Mouse (Mus musculus) spleen, postnatal 4 days (tissue): ENCODE data around the gene Ptrhd1.
A peak's percentile ranks its signal among the peaks of the same experiment; 100 is the strongest.

Experiments used
- DNase-seq, 2 experiments: peaks; one replicate each; pipeline ENCODE4 v3.0.0; 2022; ENCODE audit warnings: low spot score in 2 of 2

Gene Ptrhd1

DNA sequence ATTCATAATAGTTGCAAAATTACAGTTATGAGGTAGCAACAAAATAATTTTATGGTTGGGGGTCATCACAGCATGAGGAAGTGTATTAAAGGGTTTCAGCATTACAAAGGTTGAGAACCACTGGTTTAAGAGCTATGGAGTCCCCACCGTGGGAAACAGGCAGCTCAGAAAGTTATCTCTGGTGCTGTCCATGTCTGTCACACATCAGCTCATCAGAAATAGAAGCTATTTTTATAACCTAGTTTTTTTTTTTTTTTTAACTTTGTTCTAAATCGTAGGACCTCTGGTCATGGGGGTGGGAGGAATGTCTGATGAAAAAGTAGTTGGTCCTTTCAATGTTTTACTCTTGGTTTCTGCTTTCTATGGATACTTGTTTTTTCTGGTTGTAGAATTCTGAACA is 10.0 kb downstream of the Ptrhd1 start:
- DNase-seq = no peak

- DNase-seq = no peak
Measured at GRCm38 (mm10) chr12:4245742-4246141, 11.9 kb downstream of the Ptrhd1 start.

GRCm38 (mm10) chr12:4249786-4250185 is 16.0 kb downstream of the Ptrhd1 start:
- no peak for DNase-seq

DNA sequence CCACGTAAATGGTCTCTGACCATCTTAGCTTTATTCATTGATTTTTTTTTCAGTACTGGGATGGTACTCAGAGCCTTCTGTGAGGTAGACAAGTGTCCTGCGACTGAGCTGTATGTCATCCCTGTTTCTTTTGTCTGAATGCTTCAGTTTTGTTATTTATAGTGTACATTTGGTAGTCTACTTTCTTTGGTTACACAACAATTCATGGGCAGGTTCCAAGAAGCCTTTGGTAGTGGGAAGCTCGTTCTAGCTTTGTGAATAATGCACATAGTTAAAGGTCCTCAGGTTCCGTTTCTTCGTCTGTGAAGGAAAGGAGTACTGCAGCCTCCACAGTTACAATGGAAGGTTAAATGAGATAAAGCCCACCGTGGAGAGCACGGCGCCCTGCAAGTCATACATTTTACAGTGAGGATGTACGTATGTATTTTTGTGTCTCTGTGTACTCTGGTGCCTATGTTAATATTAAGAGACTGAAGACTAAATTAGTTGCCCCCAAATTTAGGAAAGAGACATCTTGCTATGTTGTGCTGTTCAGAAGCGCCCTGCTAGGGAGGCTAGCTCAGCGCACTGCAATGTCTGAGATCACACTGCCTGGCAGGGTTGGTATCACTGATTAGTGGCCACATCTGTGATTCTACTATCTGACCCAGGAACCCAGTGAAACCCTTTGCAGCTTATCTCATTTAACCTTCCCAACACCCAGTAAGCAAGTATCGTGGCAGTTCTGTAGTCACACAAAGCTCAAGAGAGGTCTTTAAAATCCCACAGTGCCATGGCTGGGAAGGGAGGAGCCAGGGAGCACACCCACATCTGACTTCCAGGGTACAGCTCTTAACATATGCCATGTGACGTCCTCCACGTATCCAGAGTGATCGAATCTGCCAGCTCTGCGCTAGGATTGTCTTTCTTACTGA is 19.2 kb downstream of the Ptrhd1 start:
- DNase-seq = peak in 1 of 2 experiments; percentile 19

- no peak for DNase-seq
Measured at GRCm38 (mm10) chr12:4267765-4268164, 33.9 kb downstream of the Ptrhd1 start.

DNA sequence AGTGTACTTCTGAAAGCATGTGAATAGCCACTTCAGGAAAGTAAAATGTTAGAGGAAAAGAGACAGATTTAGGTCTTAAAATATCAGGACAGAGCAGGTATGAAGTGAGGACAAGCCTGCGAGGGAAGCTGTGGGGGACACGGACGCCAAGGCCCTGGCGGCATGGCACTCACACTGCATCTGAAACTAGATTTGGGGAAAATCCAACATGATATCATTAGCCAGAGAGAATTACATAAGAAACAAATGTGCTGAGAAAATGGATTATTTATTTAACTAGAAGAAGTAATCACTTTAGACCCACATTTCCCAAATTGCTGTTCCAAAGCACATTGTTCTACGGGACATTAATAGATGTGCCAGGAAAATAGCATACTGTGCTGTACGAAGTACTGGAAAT is 37.3 kb downstream of the Ptrhd1 start:
- peak in 1 of 2 experiments; percentile 27 for DNase-seq

GRCm38 (mm10) chr12:4278978-4279755 is 45.3 kb downstream of the Ptrhd1 start:
- DNase-seq = peak in 1 of 2 experiments; percentile 33

DNA sequence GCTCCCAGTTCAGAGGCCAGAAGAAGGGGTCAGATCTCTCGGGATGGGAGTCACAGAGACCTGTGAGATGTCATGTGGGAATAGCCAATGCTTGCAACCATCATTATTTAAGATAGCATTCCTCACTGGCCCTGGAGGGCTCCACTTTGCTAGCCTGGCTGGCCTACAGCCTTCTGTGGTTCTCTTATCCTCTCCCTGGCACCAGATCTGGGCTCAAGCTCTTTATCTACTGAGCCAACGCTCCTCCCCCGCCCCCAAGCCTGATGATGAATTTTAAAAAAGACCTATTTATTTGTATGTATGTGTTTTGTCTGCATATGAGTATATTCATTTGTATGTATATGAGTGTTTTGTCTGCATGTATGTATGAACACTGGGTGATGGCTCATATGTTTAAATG is 46.1 kb downstream of the Ptrhd1 start:
- peak; percentile 27 to 54 for DNase-seq

DNA sequence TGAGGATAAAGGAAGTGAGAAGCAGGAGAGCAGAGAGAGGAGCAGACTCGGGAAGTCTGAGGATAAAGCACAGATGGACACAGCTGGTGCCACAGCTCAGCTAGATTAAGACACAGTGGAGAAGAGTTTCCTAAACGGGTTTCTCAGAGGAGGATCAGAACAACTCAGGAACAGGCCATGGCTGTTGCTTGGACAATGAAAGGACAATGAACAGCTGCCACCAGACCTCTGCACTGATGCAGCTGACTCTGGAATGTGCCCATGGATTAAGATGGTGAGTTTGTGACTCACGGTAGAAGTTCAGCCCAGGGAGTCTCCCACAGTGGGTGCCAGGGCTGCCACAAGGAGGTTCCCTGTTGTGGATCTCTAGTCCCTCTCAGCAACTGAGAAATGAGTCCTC is 51.4 kb downstream of the Ptrhd1 start:
- peak in 1 of 2 experiments; percentile 46 for DNase-seq
